Mouse (Mus musculus) erythroblast, adult 5-6 weeks (primary cell): ENCODE data around the gene Cp. TPM values are rescaled to one million over a fixed set of nuclear protein-coding genes. Genes with fewer than 3 reads are reported as not detected.
"Not testable (repeated sequence)": the region's sequence is repeated elsewhere in the genome, so short reads cannot be mapped to it uniquely, and the experiment has no call there.

Experiments used
- ATAC-seq: replicated peaks from 2 replicates; pipeline ENCODE4 v1.8.0; 2016; ENCODE audit warnings: moderate number of reproducible peaks, mild to moderate bottlenecking, moderate TSS enrichment, inconsistent platforms; ENCODE audit not compliant: poor library complexity, low FRiP score, severe bottlenecking
- total RNA-seq, 2 experiments: library from RNA; stranded (forward) in 1 of 2; stranded (reverse) in 1 of 2; fragments of 150-400 nt in 1 of 2; fragments of 200-764, 138-1000 nt in 1 of 2; gene quantifications; 2 replicates each; pipeline versions ENCODE4 v1.2.3 to v1.2.4; 2015 to 2017; ENCODE audit warnings: low replicate concordance in 2 of 2

The Cp gene
- total RNA-seq, 2 experiments from 2014 or later = 2.1 to 8.9 TPM

- no peak for ATAC-seq
Observed at GRCm38 (mm10) chr3:20002786-20003185, 45.9 kb downstream of the Cp start.

DNA sequence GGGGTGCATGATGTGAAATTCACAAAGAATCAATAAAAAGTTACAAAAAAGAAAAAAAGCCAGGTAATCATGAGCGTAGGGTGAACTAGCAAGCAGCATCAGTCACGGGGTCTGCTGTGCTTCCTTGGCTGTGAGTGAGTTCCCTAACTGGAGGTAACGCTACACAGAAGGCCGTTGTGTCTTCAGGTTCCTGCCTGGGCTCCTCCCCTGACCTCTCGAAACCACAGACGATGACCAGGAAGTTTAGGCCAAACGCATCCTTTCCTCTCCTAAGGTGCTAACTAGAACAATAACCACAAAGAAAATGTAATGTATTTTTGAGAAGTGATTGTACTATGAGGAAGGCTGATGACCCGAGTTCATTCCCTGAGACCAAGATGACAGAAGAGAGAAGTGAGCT is 47.6 kb downstream of the Cp start:
- ATAC-seq = no peak

DNA sequence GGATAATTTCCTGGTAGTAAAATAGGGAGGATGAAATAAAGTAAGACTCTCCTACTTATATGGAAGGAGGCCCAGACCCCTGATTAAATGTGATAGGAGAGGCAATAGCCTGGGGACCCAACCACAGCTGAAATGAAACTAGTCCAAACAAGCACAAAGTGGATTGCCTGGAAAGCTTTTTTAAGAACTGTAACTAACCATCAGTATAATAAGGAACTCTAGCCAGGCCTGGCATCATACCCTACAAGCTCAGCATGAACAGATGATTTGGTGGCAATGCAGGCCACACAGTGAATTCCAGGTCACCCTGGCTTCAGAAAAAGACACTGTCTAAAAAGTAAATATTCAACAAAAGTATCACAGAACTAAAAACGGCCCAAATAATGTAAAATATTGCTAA is 48.8 kb downstream of the Cp start:
- no peak for ATAC-seq

GRCm38 (mm10) chr3:20007275-20007674 is 50.4 kb downstream of the Cp start:
- ATAC-seq = no peak

GRCm38 (mm10) chr3:20007759-20008158 is 50.9 kb downstream of the Cp start:
- no peak for ATAC-seq

DNA sequence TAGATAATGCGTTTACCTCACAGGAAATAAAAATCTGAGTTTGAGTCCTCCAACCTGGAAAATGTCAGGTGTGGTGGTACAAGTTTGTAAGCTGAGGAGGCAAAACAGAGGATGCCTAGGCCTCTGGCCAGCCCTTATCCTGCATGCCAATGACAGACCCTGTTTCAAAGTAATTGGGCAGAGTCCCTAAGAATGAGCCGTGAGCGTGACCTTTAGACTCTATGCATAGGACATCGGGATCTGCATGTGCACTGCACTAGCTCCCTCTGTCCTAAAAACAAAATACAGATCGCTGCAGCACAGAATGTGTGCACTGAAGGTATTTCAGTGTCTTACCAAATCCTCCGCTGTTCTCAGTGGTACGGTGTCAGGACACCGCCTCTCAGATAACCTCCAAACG is 53.6 kb downstream of the Cp start:
- ATAC-seq = no peak

DNA sequence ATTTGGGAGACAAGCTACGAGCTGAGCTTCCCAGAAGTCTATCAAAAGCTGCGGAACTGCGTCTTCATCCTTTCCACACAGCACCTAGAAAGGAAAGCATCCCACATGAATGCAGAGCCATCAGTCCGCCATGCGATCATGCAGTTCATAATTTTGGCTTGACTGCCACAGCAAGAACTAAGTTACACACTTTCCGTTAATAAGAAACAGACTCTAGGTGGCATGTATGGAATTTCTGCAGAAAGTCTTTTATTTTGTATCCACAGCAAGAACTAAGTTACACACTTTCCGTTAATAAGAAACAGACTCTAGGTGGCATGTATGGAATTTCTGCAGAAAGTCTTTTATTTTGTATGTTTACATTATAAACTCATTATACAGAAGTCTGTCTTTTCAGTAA is 54.1 kb downstream of the Cp start:
- not testable (repeated sequence) for ATAC-seq

DNA sequence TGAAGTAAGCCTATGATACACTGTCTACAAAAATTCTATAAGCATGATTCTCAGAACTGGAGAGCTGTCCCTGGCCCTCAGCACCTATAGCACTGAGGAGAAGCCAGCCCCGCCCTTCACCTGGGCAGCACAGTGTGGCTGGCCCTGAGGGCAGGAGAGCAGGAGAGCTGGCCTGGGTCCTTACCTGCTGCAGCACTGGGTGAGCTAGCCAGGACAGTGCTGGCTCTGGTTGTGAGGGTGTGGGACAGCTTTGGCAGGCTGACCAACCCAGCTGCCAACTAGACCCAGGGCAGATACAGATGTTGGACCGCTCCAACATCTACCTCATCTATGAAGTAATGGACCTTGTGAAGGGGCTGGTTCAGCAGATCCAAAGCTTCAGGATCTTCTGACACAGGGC is 57.6 kb downstream of the Cp start:
- ATAC-seq = no peak

GRCm38 (mm10) chr3:20018076-20018475 is 61.2 kb downstream of the Cp start:
- no peak for ATAC-seq

DNA sequence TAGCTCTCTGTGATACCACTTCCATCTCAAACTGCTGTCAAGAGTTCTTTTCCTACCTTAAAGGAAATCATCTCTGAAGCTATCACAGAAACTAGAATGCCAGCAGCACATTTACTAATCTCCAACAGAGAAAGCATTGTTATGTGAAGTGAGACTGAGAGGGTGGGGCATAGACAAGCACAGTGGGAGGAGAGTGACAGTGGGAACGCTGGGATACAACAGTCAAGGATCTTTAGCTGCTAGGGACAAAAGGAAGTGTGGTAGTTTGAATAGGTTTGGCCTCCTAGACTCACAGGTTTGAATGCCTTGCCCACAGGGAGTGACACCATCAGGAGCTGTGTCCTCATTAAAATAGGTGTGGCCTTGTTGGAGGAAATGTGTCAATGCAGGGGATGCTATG is 67.0 kb downstream of the Cp start:
- ATAC-seq = no peak

DNA sequence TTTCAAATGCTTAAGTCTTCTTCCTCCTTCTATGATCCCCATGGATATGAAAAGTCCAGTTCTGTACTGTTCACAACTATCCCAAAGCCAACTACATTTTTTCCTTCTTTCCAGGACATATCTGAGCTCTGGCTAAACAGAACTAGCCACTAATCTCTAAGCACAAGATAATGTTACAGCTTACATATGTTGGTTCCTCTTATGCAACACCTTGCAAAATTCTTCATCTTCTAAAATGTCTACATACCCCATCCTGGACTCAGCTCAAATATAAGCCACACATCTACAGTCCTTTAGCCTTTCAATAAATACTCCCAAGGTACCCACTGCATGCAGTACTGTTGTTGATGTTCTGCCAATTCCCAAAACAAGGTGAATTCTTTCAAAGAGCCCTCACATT is 69.6 kb downstream of the Cp start:
- ATAC-seq = no peak

DNA sequence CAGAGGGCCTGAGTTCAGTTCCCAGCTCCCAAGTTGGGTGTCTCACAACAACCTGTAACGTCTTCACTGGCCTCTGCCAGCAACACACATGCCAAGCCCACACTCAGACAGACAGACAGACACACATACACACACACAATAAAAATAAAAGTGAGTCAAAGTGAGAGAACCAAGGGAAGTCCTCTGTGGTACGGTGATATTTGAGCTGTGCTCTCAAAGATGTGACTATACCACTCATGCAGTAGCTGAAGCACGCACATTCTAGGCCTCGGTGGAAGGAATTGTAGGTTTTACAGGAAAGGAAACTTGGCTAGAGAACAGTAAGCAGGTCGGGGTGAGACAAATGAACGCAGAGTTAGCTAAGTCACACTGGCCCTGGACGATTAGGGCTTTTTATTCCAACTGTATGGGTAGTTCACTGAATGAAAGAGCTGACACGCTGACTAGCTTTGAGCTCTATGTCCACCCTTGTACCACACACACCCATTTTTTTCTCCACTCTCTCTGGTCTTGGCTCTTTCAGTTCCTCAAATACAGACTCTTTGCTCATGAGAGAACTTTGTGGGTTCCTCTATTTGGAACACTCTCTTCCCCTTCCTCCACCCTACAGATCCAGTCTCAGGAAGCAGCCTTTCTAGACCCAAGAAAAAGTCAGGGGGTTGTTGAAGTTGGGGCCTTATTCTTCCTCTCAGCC is 70.3 kb downstream of the Cp start:
- no peak for ATAC-seq

GRCm38 (mm10) chr3:20027788-20028187 is 70.9 kb downstream of the Cp start:
- no peak for ATAC-seq

DNA sequence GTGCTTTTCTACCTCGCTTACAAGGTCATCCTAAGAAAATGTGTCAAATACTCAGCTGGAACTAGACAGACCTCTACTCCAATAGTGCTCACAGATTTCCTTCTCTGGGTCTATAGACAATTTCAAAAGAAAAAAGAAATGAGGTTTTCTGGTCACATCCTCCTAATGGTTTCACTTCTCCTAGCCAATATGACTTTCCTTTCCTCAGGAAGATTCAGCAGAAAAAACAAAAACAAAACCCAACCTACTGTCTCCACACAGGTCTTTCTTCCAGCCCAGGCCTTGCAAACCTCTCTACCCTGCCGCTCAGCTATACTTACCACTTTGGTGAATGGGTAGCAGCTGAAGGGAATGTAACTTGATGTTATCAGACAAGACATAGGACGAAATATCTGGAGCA is 71.8 kb downstream of the Cp start:
- ATAC-seq = no peak

DNA sequence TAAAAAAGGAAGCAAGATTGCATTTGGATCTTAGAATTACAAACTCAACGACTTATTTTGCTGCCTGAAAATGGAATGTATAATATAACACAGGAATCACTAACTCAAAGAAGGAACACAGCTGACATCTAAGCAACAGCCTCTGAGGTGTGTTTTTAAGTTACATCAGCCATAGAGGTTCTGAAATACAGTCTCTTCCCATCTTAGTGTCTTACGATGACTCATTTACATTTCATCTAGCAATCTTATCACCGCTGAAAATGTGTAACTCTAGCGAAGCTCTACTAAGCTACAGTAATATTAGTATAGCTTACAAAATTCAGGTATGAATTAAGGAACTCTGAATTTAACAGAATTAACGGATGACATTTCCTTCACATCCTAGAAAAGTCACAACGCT is 74.0 kb downstream of the Cp start:
- ATAC-seq = no peak

DNA sequence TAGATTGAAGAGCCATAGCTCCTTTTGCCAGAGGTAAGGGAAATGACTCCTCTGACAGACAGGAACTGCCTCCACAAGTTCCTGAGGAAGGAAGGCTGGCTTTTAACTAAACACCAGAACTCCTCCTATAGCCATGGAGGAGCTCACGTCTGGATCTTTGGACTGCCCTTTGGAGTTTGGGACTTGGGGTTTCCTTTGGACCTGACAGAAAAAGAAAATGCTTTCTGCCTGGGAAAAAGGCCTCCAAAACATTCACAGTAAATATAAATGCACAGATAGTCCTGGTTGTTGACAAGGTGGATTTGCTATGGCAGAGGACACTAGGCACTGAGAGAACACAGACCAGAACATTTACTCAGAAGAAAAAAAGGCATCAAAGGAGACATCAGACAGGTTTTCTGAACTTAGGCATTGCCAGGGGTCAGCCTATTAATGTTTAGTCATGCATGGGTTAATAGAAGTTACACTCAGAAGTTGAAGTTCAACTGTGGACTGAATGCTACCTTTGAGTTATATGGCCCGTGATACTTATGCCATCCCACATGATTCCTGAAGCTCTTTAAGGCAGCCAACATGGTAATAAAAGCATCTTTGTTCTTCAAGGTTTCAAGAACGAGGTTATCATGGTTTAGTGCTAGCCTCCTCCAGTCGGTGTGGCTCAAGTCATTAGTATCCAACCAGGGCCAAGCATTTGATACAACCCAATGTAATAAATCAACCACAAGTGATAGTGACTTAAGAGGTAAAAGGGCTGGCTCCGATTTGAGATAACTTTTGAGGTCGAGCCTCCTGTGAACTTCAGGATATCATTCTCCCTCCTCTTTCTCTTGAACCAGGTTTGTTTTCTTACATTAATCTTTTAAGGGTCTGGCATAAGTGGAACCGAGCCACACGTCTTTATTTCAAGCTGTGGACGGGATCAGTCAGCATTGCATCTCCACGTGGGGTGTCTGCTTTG is 77.2 kb downstream of the Cp start:
- no peak for ATAC-seq

- peak; percentile 97 for ATAC-seq
Observed at GRCm38 (mm10) chr3:20034719-20035404, 78.0 kb downstream of the Cp start, which contains the start of gene Hps3. Gene Hps3 (minus strand): TSS chr3:20035315.

DNA sequence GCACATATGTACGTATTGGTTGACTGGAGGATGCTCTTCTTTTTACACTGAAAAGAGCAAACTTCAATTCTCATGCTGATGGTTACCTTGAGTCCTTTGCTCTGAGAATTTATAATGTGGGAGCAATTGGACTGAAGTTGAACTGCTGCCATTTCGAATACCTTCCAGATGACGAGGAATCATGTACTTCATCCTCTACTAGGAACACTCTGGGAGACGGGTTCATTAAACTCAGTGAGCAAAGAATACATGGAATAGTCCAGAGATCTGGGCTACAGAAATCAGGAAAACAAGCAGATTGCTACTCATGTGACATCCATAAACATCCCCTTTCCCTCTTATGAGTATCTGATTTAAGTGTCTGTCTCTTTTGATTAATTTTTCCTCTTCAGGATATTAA is 79.2 kb downstream of the Cp start:
- no peak for ATAC-seq

- ATAC-seq = not testable (repeated sequence)
Observed at GRCm38 (mm10) chr3:20041461-20041860, 84.6 kb downstream of the Cp start.

DNA sequence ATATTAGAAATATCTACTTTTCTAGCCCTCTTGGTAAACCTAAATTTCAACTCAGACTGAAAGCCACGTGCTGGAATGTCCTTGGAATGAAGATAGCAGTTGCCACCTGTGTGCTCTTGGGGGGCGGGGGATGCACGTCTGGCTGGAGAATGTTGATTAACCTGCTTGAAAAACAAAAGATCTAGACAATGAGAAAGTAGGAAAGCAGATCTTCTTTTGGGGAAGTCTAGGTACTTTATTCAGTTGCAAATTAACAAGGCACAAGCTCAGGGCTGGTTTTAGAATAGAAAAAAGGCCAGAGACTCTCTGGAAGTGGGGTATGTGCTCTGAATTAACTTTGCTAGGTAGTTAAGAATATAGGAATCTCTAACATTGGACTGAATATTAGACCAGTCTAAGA is 87.9 kb downstream of the Cp start:
- ATAC-seq = not testable (repeated sequence)
